Mouse (Mus musculus): ENCODE measurements at regions not wholly inside any gene's neighbourhood (a gene's known extent, or its start where the extent isn't known, plus 50 kb on each side); places are given as distances from the start of the nearest gene placed in this dataset.

- TF ChIP-seq POLR2A (IDR thresholded peaks at IDR 0.05; ENCODE audit: low read depth, low read length): no peak
- TF ChIP-seq CTCF (IDR thresholded peaks at IDR 0.05; ENCODE audit: borderline replicate concordance, insufficient read depth, low read length): no peak
These were observed 60.9 kb upstream of the Boc start for GRCm38 (mm10) chr16:44619476-44620103.
